Comparison of ENCODE assay signal across 9 mouse cellular contexts in genomic region chr4:152285505-152285904, GRCm38 (mm10). TPM values are rescaled to one million over a fixed set of nuclear protein-coding genes. Genes with fewer than 3 reads are reported as not detected.
DNase-seq lines count a peak whose midpoint lies in the region; ATAC-seq lines count a peak whose summit lies in the region.
"Had no signal": no experiment of that assay in that cellular context is flagged by ENCODE, and none has a peak within 500 bp of the region (broad histone marks: within the 10 kb centered on the region; RNA-seq: fewer than 3 reads in every experiment).

No protein-coding gene starts in this region.

- H3K27ac ChIP-seq in midbrain, embryonic 11.5 days (ENCODE audit: low read depth, low read length) = no peak overlapping the region
- H3K27ac ChIP-seq in midbrain, embryonic 13.5 days = no peak overlapping the region

- no peak overlapping the region for H3K4me2 ChIP-seq in midbrain, embryonic 11.5 days
- H3K4me2 ChIP-seq in midbrain, embryonic 13.5 days (replicated peaks) = no peak overlapping the region

- WGBS in midbrain, embryonic 11.5 days = 4% methylated on average over 10 of the region's 10 CpGs
- 4% methylated on average over 10 of the region's 10 CpGs for WGBS in midbrain, embryonic 13.5 days

- H3K4me1 ChIP-seq in midbrain, embryonic 11.5 days (ENCODE audit: control insufficient read depth, insufficient read depth, low read length) = peaks cover 45% of the 10 kb centered on the region
- H3K4me1 ChIP-seq in midbrain, embryonic 13.5 days (replicated peaks) = peaks cover 51% of the 10 kb centered on the region

- ATAC-seq in midbrain, embryonic 11.5 days (ENCODE audit: low FRiP score) = no peak
- no peak for ATAC-seq in midbrain, embryonic 13.5 days
- ATAC-seq in megakaryocyte, adult 5-6 weeks (ENCODE audit: poor library complexity, severe bottlenecking) = peak; percentile 47

- H3K9ac ChIP-seq in midbrain, embryonic 11.5 days (ENCODE audit: low read length) = no peak overlapping the region
- H3K9ac ChIP-seq in midbrain, embryonic 13.5 days (replicated peaks) = no peak overlapping the region

- no peaks in the 10 kb centered on the region for H3K36me3 ChIP-seq in midbrain, embryonic 11.5 days (ENCODE audit: control insufficient read depth, insufficient read depth, low read length)
- H3K36me3 ChIP-seq in midbrain, embryonic 13.5 days = no peaks in the 10 kb centered on the region

- H3K9me3 ChIP-seq in midbrain, embryonic 11.5 days (ENCODE audit: control insufficient read depth, low read length) = no peaks in the 10 kb centered on the region
- no peaks in the 10 kb centered on the region for H3K9me3 ChIP-seq in midbrain, embryonic 13.5 days

- peaks cover 92% of the 10 kb centered on the region for H3K27me3 ChIP-seq in midbrain, embryonic 11.5 days (ENCODE audit: control insufficient read depth, insufficient read depth, low read length)
- H3K27me3 ChIP-seq in midbrain, embryonic 13.5 days = peaks cover 97% of the 10 kb centered on the region

- H3K4me3 ChIP-seq in midbrain, embryonic 11.5 days (ENCODE audit: low read depth, low read length) = no peak overlapping the region
- H3K4me3 ChIP-seq in midbrain, embryonic 13.5 days (replicated peaks) = no peak overlapping the region
- H3K4me3 ChIP-seq: erythroblast, embryonic 14.5 days had no signal

- DNase-seq in midbrain, embryonic 11.5 days (ENCODE audit: low spot score, missing footprints) = peak; percentile 93
- DNase-seq in adipocyte (ENCODE audit: low spot score) = peak; percentile 79
- peak; percentile 84 to 87 for DNase-seq in cerebellum, postnatal 14 days
- peak; percentile 69 for DNase-seq in induced T-regulatory cell, adult 2 months (ENCODE audit: low read depth)
- DNase-seq in urinary bladder, postnatal 36 days (ENCODE audit: low spot score in 2 of 2) = peak; percentile 39 to 57

RNA-seq across cellular contexts. Expression of gene Hes3, which starts 6.0 kb away (rescaled TPM):
- polyA plus RNA-seq in midbrain, embryonic 11.5 days (2014; fragmentation: Nextera tagmentation; extraction: Ambion mirVana) = 8.6 and 12.6 TPM in 2 replicates
- polyA plus RNA-seq in midbrain, embryonic 13.5 days (2015; fragmentation: Nextera tagmentation; extraction: Ambion mirVana) = 1.4 and 2.5 TPM in 2 replicates
- not detected in 2 replicates for total RNA-seq in megakaryocyte, adult 5-6 weeks (2015)
- total RNA-seq in megakaryocyte, adult 5-6 weeks (2017) = not detected in 2 replicates
- polyA plus RNA-seq: erythroblast, embryonic 14.5 days; lung, embryonic 16.5 days had no signal

RNA-seq across cellular contexts. Expression of gene Gpr153, which starts 11.5 kb away (rescaled TPM):
- polyA plus RNA-seq in midbrain, embryonic 11.5 days (2014; fragmentation: Nextera tagmentation; extraction: Ambion mirVana) = 7.4 and 9.5 TPM in 2 replicates
- 6.0 and 8.1 TPM in 2 replicates for polyA plus RNA-seq in midbrain, embryonic 13.5 days (2015; fragmentation: Nextera tagmentation; extraction: Ambion mirVana)
- not detected in 2 replicates for total RNA-seq in megakaryocyte, adult 5-6 weeks (2015)
- total RNA-seq in megakaryocyte, adult 5-6 weeks (2017) = 0.04 and 1.7 TPM in 2 replicates
- polyA plus RNA-seq: erythroblast, embryonic 14.5 days had no signal

RNA-seq across cellular contexts. Expression of gene Icmt, which starts 11.5 kb away (rescaled TPM):
- 18.1 and 19.8 TPM in 2 replicates for polyA plus RNA-seq in midbrain, embryonic 11.5 days (2014; fragmentation: Nextera tagmentation; extraction: Ambion mirVana)
- 18.1 and 19.0 TPM in 2 replicates for polyA plus RNA-seq in midbrain, embryonic 13.5 days (2015; fragmentation: Nextera tagmentation; extraction: Ambion mirVana)
- total RNA-seq in megakaryocyte, adult 5-6 weeks (2015) = 8.7 and 9.3 TPM in 2 replicates
- total RNA-seq in megakaryocyte, adult 5-6 weeks (2017) = 9.7 and 11.9 TPM in 2 replicates

RNA-seq across cellular contexts. Expression of gene Rnf207, which starts 33.3 kb away (rescaled TPM):
- 1.1 and 1.7 TPM in 2 replicates for polyA plus RNA-seq in midbrain, embryonic 11.5 days (2014; fragmentation: Nextera tagmentation; extraction: Ambion mirVana)
- polyA plus RNA-seq in midbrain, embryonic 13.5 days (2015; fragmentation: Nextera tagmentation; extraction: Ambion mirVana) = 4.7 TPM in 2 replicates
- not detected in 2 replicates for total RNA-seq in megakaryocyte, adult 5-6 weeks (2015)
- not detected in 2 replicates for total RNA-seq in megakaryocyte, adult 5-6 weeks (2017)

RNA-seq across cellular contexts. Expression of gene Rpl22, which starts 40.0 kb away (rescaled TPM):
- 357 and 368 TPM in 2 replicates for polyA plus RNA-seq in midbrain, embryonic 11.5 days (2014; fragmentation: Nextera tagmentation; extraction: Ambion mirVana)
- 213 and 217 TPM in 2 replicates for polyA plus RNA-seq in midbrain, embryonic 13.5 days (2015; fragmentation: Nextera tagmentation; extraction: Ambion mirVana)
- 968 and 1,019 TPM in 2 replicates for total RNA-seq in megakaryocyte, adult 5-6 weeks (2015)
- total RNA-seq in megakaryocyte, adult 5-6 weeks (2017) = 2,015 and 2,172 TPM in 2 replicates
